Mouse (Mus musculus): Measurements from ENCODE around the gene Micu1. TPM values are rescaled to one million over a fixed set of nuclear protein-coding genes. Genes with fewer than 3 reads are reported as not detected.

The Micu1 gene
- total RNA-seq, 2 experiments from 2014 or later = 48.7 to 53.6 TPM

DNA sequence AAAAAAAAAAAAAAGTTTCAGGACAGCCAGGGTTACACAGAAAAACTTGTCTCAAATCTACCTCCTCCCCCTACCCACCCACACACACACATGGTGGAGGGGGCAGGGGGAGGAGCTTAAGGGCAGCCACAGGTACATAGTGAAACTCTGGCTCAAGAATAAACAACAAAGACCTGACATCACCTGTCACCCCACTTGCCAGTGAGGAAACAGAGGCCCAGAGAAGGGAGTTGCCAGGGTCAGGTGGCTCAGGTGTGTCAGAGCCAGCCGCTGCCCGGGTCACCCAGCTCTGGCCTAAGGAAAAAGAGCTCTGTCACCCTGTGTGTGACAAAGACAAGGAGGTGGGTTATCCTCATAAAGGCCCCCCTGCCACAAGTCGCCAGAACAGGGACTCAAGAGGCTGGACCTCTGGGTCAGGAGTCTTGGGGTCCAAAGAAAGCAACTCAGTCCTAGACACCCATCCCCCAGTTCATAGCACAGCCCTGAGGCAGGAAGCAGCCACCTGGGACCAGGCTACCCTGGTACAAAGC, 204.9 kb downstream of the Micu1 start:
- DNase-seq = peak; percentile 8

DNA sequence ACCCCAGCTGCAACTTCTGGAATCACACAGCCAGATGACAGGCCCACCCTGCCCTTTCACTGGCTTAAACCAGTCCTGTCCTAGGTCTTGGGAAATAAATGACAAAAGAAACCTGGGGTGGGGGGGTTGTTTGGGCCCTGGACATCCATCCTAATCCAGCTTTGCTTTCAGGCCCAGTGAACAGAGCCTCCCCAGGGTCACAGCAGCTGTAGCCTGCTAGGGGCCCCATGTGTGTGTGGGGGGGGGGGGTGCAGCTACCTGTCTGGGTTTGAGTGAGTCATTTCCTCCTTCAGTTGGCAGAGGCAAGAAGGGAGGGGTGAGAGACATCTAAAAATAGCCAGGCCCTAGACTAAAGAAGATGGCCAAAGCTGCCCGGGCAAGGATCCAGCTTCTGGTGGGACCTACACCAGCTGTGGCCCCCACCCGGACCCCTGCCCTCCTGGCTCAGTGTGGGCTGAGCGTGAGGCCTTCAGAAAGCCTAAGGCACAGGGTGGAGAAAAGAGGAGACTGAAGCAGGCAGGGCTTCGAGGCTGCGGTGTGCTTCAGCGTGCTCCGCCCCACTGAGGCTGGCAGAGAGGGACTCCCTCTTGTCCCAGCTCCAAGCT, 205.5 kb downstream of the Micu1 start:
- DNase-seq = peak; percentile 20

DNA sequence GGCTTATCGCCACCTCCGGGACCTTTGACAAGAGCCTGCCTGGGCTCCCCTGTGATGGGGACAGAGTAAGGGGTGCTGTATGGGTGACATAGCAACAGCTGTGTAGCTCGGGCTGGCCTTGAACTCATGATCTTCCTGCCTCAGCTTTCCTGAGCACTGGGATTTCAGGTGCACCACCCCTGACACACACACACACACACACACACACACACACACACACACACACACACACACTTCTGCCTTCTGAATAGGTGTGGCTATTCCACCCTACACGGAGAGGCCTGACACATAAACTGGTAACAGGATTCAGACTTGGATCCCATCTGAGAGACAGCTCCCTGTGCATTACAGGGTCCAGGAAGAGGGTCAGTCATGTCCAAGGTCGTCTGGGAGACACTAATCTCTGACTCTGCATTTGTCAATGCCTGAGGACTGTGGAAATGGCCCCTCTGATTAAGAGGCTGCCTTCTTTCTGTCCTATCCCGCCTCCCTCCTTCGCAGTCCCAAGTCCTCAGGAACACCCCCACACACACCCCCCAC, 206.6 kb downstream of the Micu1 start:
- DNase-seq = peak; percentile 5

DNA sequence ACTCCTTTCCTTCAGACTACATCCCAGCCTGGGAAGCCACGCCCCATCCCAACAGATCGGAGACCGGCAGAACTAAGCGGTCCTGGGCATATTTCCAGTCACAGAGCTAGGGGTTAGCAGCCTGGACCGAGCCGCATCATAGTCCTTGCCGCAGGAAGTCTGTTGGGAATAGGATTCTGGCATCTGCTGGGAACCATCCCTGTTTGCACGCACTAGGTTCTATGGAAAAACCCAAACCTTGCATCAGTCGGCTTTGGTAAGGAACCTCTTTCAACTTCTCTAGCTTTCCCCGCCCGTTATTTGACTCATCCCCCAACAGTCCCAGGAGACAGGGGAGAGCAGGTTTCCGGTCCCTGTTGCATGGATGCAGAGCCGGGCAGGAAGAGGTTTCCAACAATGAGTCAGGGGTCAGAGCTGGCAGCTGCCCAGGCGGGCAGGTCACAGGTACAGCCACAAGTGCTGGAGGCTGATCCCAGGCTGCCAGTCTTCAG, 207.1 kb downstream of the Micu1 start:
- DNase-seq = peak; percentile 65

DNA sequence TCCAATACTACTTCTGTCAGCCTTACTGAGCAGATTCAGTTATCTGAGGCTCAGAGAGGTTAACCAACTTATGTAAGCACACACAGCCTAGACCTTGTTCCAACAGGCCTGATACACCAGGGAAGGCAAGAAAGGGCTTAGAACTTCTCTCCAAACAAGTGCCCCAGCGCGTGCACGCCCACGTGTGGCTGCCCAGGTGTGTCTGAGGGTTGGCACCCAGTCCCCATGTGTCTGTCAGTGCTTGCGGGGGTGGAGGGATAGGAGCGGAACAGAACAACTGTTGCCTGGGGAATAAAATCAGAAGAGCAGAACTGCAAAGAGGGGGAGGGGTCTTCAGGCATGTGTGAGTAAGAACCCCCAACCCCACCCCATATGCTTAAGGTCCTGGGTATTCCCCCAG, 208.8 kb downstream of the Micu1 start:
- DNase-seq = peak; percentile 50

DNA sequence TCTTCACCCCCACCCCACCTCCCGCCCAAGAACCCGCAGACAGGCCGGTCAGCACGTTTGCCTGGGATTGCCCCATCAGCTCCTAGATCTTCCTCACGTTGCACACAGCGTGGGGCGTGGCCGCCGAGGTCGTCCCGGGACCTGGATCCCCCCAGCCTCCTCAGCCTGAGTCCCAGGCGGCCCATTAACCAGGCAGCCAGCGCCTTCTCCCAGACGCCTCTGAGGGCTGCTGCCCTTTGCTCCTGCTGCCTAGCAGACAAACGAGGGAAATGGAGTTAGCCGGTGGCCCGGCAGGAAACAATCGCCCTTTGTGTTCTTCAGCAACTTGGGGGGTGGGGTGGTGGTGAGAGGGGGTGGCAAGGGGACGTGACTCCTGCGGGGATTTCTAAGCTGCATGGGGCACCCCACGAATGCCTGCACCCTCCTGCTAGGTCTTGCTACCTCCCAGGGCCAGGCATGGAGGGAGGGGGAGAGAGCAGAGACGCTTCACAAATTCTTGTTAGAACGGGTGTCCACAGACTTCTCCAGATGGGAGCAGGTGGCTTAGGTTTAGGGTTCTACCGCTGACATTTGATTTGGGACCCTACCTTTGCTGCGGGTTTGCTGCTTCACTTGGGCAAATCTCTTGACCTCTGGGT, 209.4 kb downstream of the Micu1 start:
- peak; percentile 62 for DNase-seq

Other genes with a start within 250 kb of the Micu1 start
- not detected for gene Gm10322, start 86.4 kb upstream of the Micu1 start, total RNA-seq (2021)
- gene Mcu, start 85.8 kb upstream of the Micu1 start, total RNA-seq (2021) = 10 to 100 TPM; 38.7 to 40.9 TPM
- gene Dnajb12, start 177.1 kb downstream of the Micu1 start, total RNA-seq (2021) = 10 to 100 TPM; 49.4 to 49.8 TPM
- 10 to 100 TPM in 1 of 2 experiments, 1 to 10 TPM in 1; 8.6 to 11.4 TPM for gene Ddit4, start 249.4 kb downstream of the Micu1 start, total RNA-seq (2021)